Mouse (Mus musculus): ENCODE measurements around the gene Cyp4f13. TPM values are rescaled to one million over a fixed set of nuclear protein-coding genes. Genes with fewer than 3 reads are reported as not detected.

The Cyp4f13 gene
- polyA plus RNA-seq, 1 experiment from 2014 or later = 7.0 TPM

Other genes starting within 250 kb of the Cyp4f13 start
- 56.3 and 56.5 TPM in 2 replicates for gene Zfp871, start 159.1 kb downstream of the Cyp4f13 start, polyA plus RNA-seq (2016; fragmentation: Nextera tagmentation; extraction: Ambion mirVana)
- 32.2 and 34.2 TPM in 2 replicates for gene Zfp811, start 137.5 kb downstream of the Cyp4f13 start, polyA plus RNA-seq (2016; fragmentation: Nextera tagmentation; extraction: Ambion mirVana)
- 17.9 and 18.3 TPM in 2 replicates for gene Zfp799, start 117.1 kb downstream of the Cyp4f13 start, polyA plus RNA-seq (2016; fragmentation: Nextera tagmentation; extraction: Ambion mirVana)
- 7.7 and 10.3 TPM in 2 replicates for gene Zfp870, start 55.8 kb downstream of the Cyp4f13 start, polyA plus RNA-seq (2016; fragmentation: Nextera tagmentation; extraction: Ambion mirVana)
- gene Cyp4f14, start 30.1 kb downstream of the Cyp4f13 start, polyA plus RNA-seq (2016; fragmentation: Nextera tagmentation; extraction: Ambion mirVana) = not detected in 2 replicates
- gene Zfp472, start 18.4 kb upstream of the Cyp4f13 start, polyA plus RNA-seq (2016; fragmentation: Nextera tagmentation; extraction: Ambion mirVana) = 11.2 and 11.3 TPM in 2 replicates
- 16.6 and 18.2 TPM in 2 replicates for gene Zfp952, start 45.7 kb upstream of the Cyp4f13 start, polyA plus RNA-seq (2016; fragmentation: Nextera tagmentation; extraction: Ambion mirVana)
- 21.7 and 23.6 TPM in 2 replicates for gene Zfp763, start 86.0 kb upstream of the Cyp4f13 start, polyA plus RNA-seq (2016; fragmentation: Nextera tagmentation; extraction: Ambion mirVana)
- gene 4921501E09Rik, start 120.7 kb upstream of the Cyp4f13 start, polyA plus RNA-seq (2016; fragmentation: Nextera tagmentation; extraction: Ambion mirVana) = not detected in 2 replicates
- 12.2 and 12.5 TPM in 2 replicates for gene Zfp563, start 141.9 kb upstream of the Cyp4f13 start, polyA plus RNA-seq (2016; fragmentation: Nextera tagmentation; extraction: Ambion mirVana)
- gene Morc2b, start 192.3 kb upstream of the Cyp4f13 start, polyA plus RNA-seq (2016; fragmentation: Nextera tagmentation; extraction: Ambion mirVana) = 0.10 TPM in 1 of 2 replicates, not detected in the other
- not detected in 2 replicates for gene Olfr55, start 221.0 kb upstream of the Cyp4f13 start, polyA plus RNA-seq (2016; fragmentation: Nextera tagmentation; extraction: Ambion mirVana)
- not detected in 2 replicates for gene Olfr239, start 243.9 kb upstream of the Cyp4f13 start, polyA plus RNA-seq (2016; fragmentation: Nextera tagmentation; extraction: Ambion mirVana)

All from forebrain, embryonic 12.5 days (tissue).